ENCODE assay signal across 19 mouse cellular contexts in the genomic region with DNA sequence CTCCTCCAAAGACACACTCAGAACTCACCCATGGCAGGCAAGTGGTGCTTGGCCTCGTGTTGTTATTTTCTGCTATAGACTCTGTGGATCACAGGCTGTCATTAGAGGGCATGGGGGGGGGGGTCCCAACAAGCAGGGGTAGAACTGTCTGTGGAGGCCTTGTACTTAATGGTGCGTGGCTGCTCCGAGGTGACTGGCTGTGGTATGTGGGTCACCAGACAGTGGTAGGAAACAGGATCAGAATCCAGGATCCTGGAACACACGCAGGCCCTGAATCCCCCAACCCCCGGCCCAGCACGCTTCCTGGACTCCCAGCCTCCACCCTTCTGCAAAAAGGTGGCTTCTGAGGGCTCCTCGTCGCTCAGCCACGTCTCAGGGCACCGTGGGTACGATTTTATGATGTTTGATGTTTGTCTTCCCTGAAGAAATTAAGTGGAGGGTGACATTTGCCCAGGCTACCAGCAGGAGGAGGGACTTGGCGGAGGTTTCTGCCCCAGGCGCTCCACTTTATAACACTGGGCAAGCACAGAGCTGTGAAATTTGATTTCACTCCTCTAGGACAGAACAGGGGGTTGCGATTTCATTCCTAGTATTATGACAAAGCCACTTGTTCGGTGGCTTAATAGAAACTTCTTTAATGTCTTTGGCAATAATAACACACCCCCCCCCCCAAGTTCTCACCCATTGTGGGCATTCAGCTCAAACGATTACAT. TPM values are rescaled to one million over a fixed set of nuclear protein-coding genes. Genes with fewer than 3 reads are reported as not detected.
A peak's percentile ranks its signal among the peaks of the same experiment; 100 is the strongest.
DNase-seq lines count a peak whose midpoint lies in the region; ATAC-seq and TF ChIP-seq lines count a peak whose summit lies in the region.
"Had no signal": no experiment of that assay in that cellular context is flagged by ENCODE, and none has a peak within 500 bp of the region (broad histone marks: within the 10 kb centered on the region; RNA-seq: fewer than 3 reads in every experiment).

No protein-coding gene starts in this region.

- no peak overlapping the region for H3K4me2 ChIP-seq in hindbrain, postnatal 0 days (ENCODE audit: low read depth, low read length)
- no peak overlapping the region for H3K4me2 ChIP-seq in hindbrain, embryonic 11.5 days (replicated peaks; ENCODE audit: low read depth, low read length)
- H3K4me2 ChIP-seq in intestine, postnatal 0 days (replicated peaks; ENCODE audit: low read depth), result peak overlapping the region; percentile 25; the same call in 1 of the 2 replicates
- H3K4me2 ChIP-seq: heart, embryonic 13.5 days; hindbrain, embryonic 12.5 days; liver, embryonic 12.5 days; neural tube, embryonic 13.5 days had no signal

- no peaks in the 10 kb centered on the region for H3K4me1 ChIP-seq in hindbrain, postnatal 0 days (ENCODE audit: insufficient read depth, low read length)
- H3K4me1 ChIP-seq in hindbrain, embryonic 11.5 days (replicated peaks; ENCODE audit: control insufficient read depth, insufficient read depth, low read length), result no peaks in the 10 kb centered on the region
- peaks cover 3% of the 10 kb centered on the region for H3K4me1 ChIP-seq in intestine, postnatal 0 days (replicated peaks; ENCODE audit: control insufficient read depth, insufficient read depth, low read length)
- H3K4me1 ChIP-seq: hindbrain, embryonic 12.5 days; neural tube, embryonic 13.5 days had no signal

- peaks cover 17% of the 10 kb centered on the region; the same call in 1 of the 2 replicates for H3K36me3 ChIP-seq in hindbrain, postnatal 0 days (ENCODE audit: insufficient read depth, low read length)
- peaks cover 5% of the 10 kb centered on the region; the same call in 1 of the 2 replicates for H3K36me3 ChIP-seq in hindbrain, embryonic 11.5 days (ENCODE audit: control insufficient read depth, insufficient read depth, low read length)
- H3K36me3 ChIP-seq in intestine, postnatal 0 days (ENCODE audit: control insufficient read depth, insufficient read depth), result peaks cover 26% of the 10 kb centered on the region

- no peak for ATAC-seq in hindbrain, postnatal 0 days
- no peak for ATAC-seq in hindbrain, embryonic 11.5 days (ENCODE audit: low FRiP score)
- ATAC-seq in intestine, postnatal 0 days, result no peak

- H3K9me3 ChIP-seq in hindbrain, postnatal 0 days (ENCODE audit: low read length), result no peaks in the 10 kb centered on the region
- H3K9me3 ChIP-seq in hindbrain, embryonic 11.5 days (ENCODE audit: control insufficient read depth, low read length), result no peaks in the 10 kb centered on the region
- no peaks in the 10 kb centered on the region for H3K9me3 ChIP-seq in intestine, postnatal 0 days (ENCODE audit: control insufficient read depth)
- H3K9me3 ChIP-seq: heart, embryonic 13.5 days; hindbrain, embryonic 12.5 days; liver, embryonic 12.5 days; neural tube, embryonic 13.5 days had no signal

- WGBS in hindbrain, postnatal 0 days, result 69% methylated on average over 16 of the region's 16 CpGs
- WGBS in hindbrain, embryonic 11.5 days, result 86% methylated on average over 16 of the region's 16 CpGs
- WGBS in intestine, postnatal 0 days, result 49% methylated on average over 16 of the region's 16 CpGs

- no peak for DNase-seq in hindbrain, postnatal 0 days (ENCODE audit: low spot score)
- no peak for DNase-seq in hindbrain, embryonic 11.5 days (ENCODE audit: low spot score)
- peak; percentile 40 for DNase-seq in ZHBTc4 (ENCODE audit: low read depth, low spot score)
- peak; percentile 63 to 67 for DNase-seq in kidney, postnatal 36 days
- no peak for DNase-seq in embryo, embryonic 10 days (ENCODE audit: low spot score)
- no peak for DNase-seq in cerebellum, adult 11-12 months
- DNase-seq in frontal cortex, postnatal 14 days (ENCODE audit: low spot score in 2 of 2), result no peak
- DNase-seq: lung, postnatal 36 days; retina, postnatal 1 day; thymus, postnatal 36 days had no signal

- no peaks in the 10 kb centered on the region for H3K27me3 ChIP-seq in hindbrain, postnatal 0 days (ENCODE audit: insufficient read depth, low read length)
- H3K27me3 ChIP-seq in hindbrain, embryonic 11.5 days (ENCODE audit: control insufficient read depth, insufficient read depth, low read length), result no peaks in the 10 kb centered on the region
- no peaks in the 10 kb centered on the region for H3K27me3 ChIP-seq in intestine, postnatal 0 days (replicated peaks; ENCODE audit: control insufficient read depth, insufficient read depth, low read length)
- H3K27me3 ChIP-seq: liver, embryonic 12.5 days had no signal

- 0 out of 2 replicates have a peak, but pooled peaks have one; percentile 9 for TF ChIP-seq CTCF in hindbrain, postnatal 0 days (IDR thresholded peaks at IDR 0.05; ENCODE audit: low read depth)
- peak; percentile 63 for TF ChIP-seq CTCF in intestine, postnatal 0 days (IDR thresholded peaks at IDR 0.05; ENCODE audit: low read depth)

- no peak overlapping the region for H3K4me3 ChIP-seq in hindbrain, postnatal 0 days (ENCODE audit: low read length)
- no peak overlapping the region for H3K4me3 ChIP-seq in hindbrain, embryonic 11.5 days (ENCODE audit: low read depth, low read length)
- H3K4me3 ChIP-seq in intestine, postnatal 0 days (ENCODE audit: low read depth, low read length), result no peak overlapping the region; the same call in 1 of the 2 replicates
- H3K4me3 ChIP-seq: heart, embryonic 13.5 days; hindbrain, embryonic 12.5 days; liver, embryonic 12.5 days; neural tube, embryonic 13.5 days had no signal

- H3K9ac ChIP-seq in hindbrain, postnatal 0 days (replicated peaks; ENCODE audit: low read length), result no peak overlapping the region
- no peak overlapping the region for H3K9ac ChIP-seq in hindbrain, embryonic 11.5 days (ENCODE audit: low read depth, low read length)
- 0 out of 2 replicates have a peak overlapping the region, but pooled peaks have one; percentile 26 for H3K9ac ChIP-seq in intestine, postnatal 0 days (ENCODE audit: low read depth, low read length)
- H3K9ac ChIP-seq: hindbrain, embryonic 12.5 days; neural tube, embryonic 13.5 days had no signal

- H3K27ac ChIP-seq in hindbrain, postnatal 0 days, result no peak overlapping the region
- H3K27ac ChIP-seq in hindbrain, embryonic 11.5 days (ENCODE audit: low read depth, low read length), result no peak overlapping the region
- H3K27ac ChIP-seq in intestine, postnatal 0 days (ENCODE audit: low read depth, low read length), result peak overlapping the region; percentile 97
- H3K27ac ChIP-seq: heart, embryonic 13.5 days; hindbrain, embryonic 12.5 days; neural tube, embryonic 13.5 days had no signal

RNA-seq across cellular contexts. Expression of a gene that starts 8.0 kb away (rescaled TPM):
- 241 and 242 TPM in 2 replicates for total RNA-seq in hindbrain, postnatal 0 days (2014; rRNA removed)
- polyA plus RNA-seq in hindbrain, postnatal 0 days (2015; fragmentation: Nextera tagmentation; extraction: Ambion mirVana), result 123 and 128 TPM in 2 replicates
- 2.1 and 4.0 TPM in 2 replicates for polyA plus RNA-seq in hindbrain, embryonic 11.5 days (2014; fragmentation: Nextera tagmentation; extraction: Ambion mirVana)
- polyA plus RNA-seq in intestine, postnatal 0 days (2015; fragmentation: Nextera tagmentation; extraction: Ambion mirVana), result 33.4 and 33.8 TPM in 2 replicates

RNA-seq across cellular contexts. Expression of a gene that starts 17.8 kb away (rescaled TPM):
- 93.7 and 106 TPM in 2 replicates for total RNA-seq in hindbrain, postnatal 0 days (2014; rRNA removed)
- 86.3 and 91.0 TPM in 2 replicates for polyA plus RNA-seq in hindbrain, postnatal 0 days (2015; fragmentation: Nextera tagmentation; extraction: Ambion mirVana)
- polyA plus RNA-seq in hindbrain, embryonic 11.5 days (2014; fragmentation: Nextera tagmentation; extraction: Ambion mirVana), result 127 and 129 TPM in 2 replicates
- polyA plus RNA-seq in intestine, postnatal 0 days (2015; fragmentation: Nextera tagmentation; extraction: Ambion mirVana), result 181 and 184 TPM in 2 replicates

RNA-seq across cellular contexts. Expression of a gene that starts 19.0 kb away (rescaled TPM):
- total RNA-seq in hindbrain, postnatal 0 days (2014; rRNA removed), result not detected in 2 replicates
- not detected in 2 replicates for polyA plus RNA-seq in hindbrain, postnatal 0 days (2015; fragmentation: Nextera tagmentation; extraction: Ambion mirVana)
- not detected in 2 replicates for polyA plus RNA-seq in hindbrain, embryonic 11.5 days (2014; fragmentation: Nextera tagmentation; extraction: Ambion mirVana)
- polyA plus RNA-seq in intestine, postnatal 0 days (2015; fragmentation: Nextera tagmentation; extraction: Ambion mirVana), result 15.8 and 18.1 TPM in 2 replicates
- total RNA-seq: common myeloid progenitor, adult 5-6 weeks; layer of hippocampus, adult 18-20 months; left cerebral cortex, postnatal 14 days; midbrain, postnatal 0 days had no signal
- polyA plus RNA-seq: heart, embryonic 13.5 days; liver, embryonic 12.5 days; midbrain, postnatal 0 days; neural tube, embryonic 13.5 days had no signal

RNA-seq across cellular contexts. Expression of a gene that starts 44.0 kb away (rescaled TPM):
- 8.1 and 10.1 TPM in 2 replicates for total RNA-seq in hindbrain, postnatal 0 days (2014; rRNA removed)
- 3.7 and 4.4 TPM in 2 replicates for polyA plus RNA-seq in hindbrain, postnatal 0 days (2015; fragmentation: Nextera tagmentation; extraction: Ambion mirVana)
- polyA plus RNA-seq in hindbrain, embryonic 11.5 days (2014; fragmentation: Nextera tagmentation; extraction: Ambion mirVana), result 1.8 TPM in 2 replicates
- polyA plus RNA-seq in intestine, postnatal 0 days (2015; fragmentation: Nextera tagmentation; extraction: Ambion mirVana), result 2.5 and 2.6 TPM in 2 replicates

Comparison
In these comparisons a context has a peak if more than half of its experiments do, and no peak if none do; other contexts are left out.
1. DNase-seq: peak in ZHBTc4 (single experiment) and kidney, postnatal 36 days (2 of 2); none in hindbrain, postnatal 0 days (single experiment), hindbrain, embryonic 11.5 days (single experiment), embryo, embryonic 10 days (single experiment), cerebellum, adult 11-12 months (single experiment) and frontal cortex, postnatal 14 days (0 of 2).
2. RNA of a gene that starts 19.0 kb away (polyA plus RNA-seq): 15.8 to 18.1 TPM in intestine, postnatal 0 days; not detected in hindbrain, embryonic 11.5 days and not detected in hindbrain, postnatal 0 days; every median in the first group is over 10 times any median in the second.